Mouse (Mus musculus) forebrain, embryonic 11.5 days (tissue): ENCODE measurements at regions not wholly inside any gene's neighbourhood (a gene's known extent, or its start where the extent isn't known, plus 50 kb on each side); places are given as distances from the start of the nearest gene placed in this dataset.

Experiments used
- ATAC-seq: fragments of 200-750 bp; cut with Nextera tagmentation; replicated peaks from 2 replicates; pipeline ENCODE4 v1.8.0; 2017; ENCODE audit warnings: moderate TSS enrichment; ENCODE audit not compliant: low FRiP score
- DNase-seq: peaks from one replicate; pipeline ENCODE4 v3.0.0-alpha.2; 2017; ENCODE audit warnings: low spot score
- H3K27ac ChIP-seq: fragments of 300-500 bp; sonication (generic); 2 replicates; pipeline ENCODE4 v1.5.1; 2014; ENCODE audit warnings: low read depth, low read length
- H3K27me3 ChIP-seq: fragments of 300-500 bp; sonication (generic); 2 replicates; pipeline ENCODE4 v1.6.1; 2014; ENCODE audit warnings: mild to moderate bottlenecking, low read length, mixed read lengths; ENCODE audit not compliant: control insufficient read depth, insufficient read depth
- H3K36me3 ChIP-seq: fragments of 300-500 bp; sonication (generic); 2 replicates; pipeline ENCODE4 v1.6.1; 2014; ENCODE audit warnings: mild to moderate bottlenecking, low read length, moderate library complexity, mixed read lengths; ENCODE audit not compliant: control insufficient read depth, insufficient read depth
- H3K4me1 ChIP-seq: fragments of 300-500 bp; sonication (generic); replicated peaks from 2 replicates; pipeline ENCODE4 v1.6.1; 2014; ENCODE audit warnings: low read length, mixed read lengths; ENCODE audit not compliant: control insufficient read depth, insufficient read depth
- H3K4me2 ChIP-seq: fragments of 300-500 bp; sonication (generic); 2 replicates; pipeline ENCODE4 v1.6.1; 2014; ENCODE audit warnings: low read depth, mild to moderate bottlenecking, low read length, moderate library complexity, mixed read lengths; ENCODE audit not compliant: severe bottlenecking
- H3K4me3 ChIP-seq: fragments of 300-500 bp; sonication (generic); 2 replicates; pipeline ENCODE4 v1.5.1; 2014; ENCODE audit warnings: low read depth, low read length
- H3K9ac ChIP-seq: fragments of 300-500 bp; sonication (generic); 2 replicates; pipeline ENCODE4 v1.6.1; 2014; ENCODE audit warnings: low read length
- H3K9me3 ChIP-seq: fragments of 300-500 bp; sonication (generic); 2 replicates; pipeline ENCODE4 v1.6.1; 2016; ENCODE audit warnings: low read length, mixed read lengths; ENCODE audit not compliant: control insufficient read depth
- WGBS: fragments of 180-500 bp; shearing (Covaris S2); extraction: QIAGEN DNeasy Blood & Tissue Kit; methylation state at CpG from one replicate; pipeline ENCODE4 v1.1.7; 2014; 5-methylcytosine and 5-hydroxymethylcytosine counted together

DNA sequence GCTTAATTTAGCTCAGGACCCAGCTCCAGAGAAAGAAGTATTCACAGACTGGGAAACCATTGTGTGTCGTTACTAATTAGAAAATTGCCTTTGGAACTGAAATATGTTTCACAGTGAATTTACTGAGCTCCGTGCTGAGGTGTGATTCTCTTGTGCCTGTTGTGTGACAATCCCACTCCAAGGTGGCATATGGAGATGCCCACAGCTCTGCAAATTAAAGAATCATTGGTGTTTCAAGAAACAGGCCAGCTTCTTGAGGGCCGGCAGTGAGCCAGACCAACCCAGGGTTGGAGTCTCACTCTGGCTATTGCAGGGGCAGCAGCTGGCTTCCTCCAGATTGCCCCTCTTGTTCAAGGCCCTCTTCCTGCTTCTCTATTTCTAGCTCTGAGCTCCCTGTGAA lies 203.9 kb upstream of the Nxpe4 start:
- Histone ChIP-seq H3K4me3 (no peak overlapping the region), H3K9me3 (no peaks in the 10 kb centered on the region; the same call in 1 of the 2 replicates), H3K36me3 (no peaks in the 10 kb centered on the region), H3K27me3 (no peaks in the 10 kb centered on the region), H3K27ac (no peak overlapping the region), H3K4me1 (no peaks in the 10 kb centered on the region), H3K4me2 (no peak overlapping the region), H3K9ac (no peak overlapping the region)
- 87% methylated on average over 3 of the region's 3 CpGs for WGBS
- DNase-seq (no peak), ATAC-seq (no peak)

DNA sequence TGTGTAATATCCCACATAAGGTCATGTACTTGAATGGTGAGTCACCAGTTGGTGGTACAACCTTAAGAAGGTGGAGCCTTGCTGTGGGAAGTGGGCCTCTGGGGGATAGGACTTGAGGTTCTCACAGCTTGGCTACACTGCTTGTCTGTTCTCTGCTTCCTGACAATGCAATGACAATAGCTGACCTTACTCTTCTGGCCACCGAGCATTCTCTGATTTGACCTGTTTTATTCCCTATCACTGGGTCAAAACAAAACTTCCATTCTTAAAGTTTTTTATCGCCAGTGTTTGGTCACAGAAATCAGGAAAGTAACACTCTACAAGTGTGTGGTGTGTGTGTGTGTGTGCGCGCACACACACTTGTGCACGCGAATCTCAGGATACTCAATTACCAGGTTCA lies 203.0 kb upstream of the Nxpe4 start:
- no peaks in the 10 kb centered on the region for H3K27me3 ChIP-seq
- H3K27ac ChIP-seq: no peak overlapping the region
- H3K4me2 ChIP-seq: no peak overlapping the region
- WGBS: 85% methylated on average over 6 of the region's 6 CpGs
- no peak overlapping the region for H3K4me3 ChIP-seq
- DNase-seq (no peak), ATAC-seq (no peak)
- no peaks in the 10 kb centered on the region for H3K36me3 ChIP-seq
- no peaks in the 10 kb centered on the region for H3K9me3 ChIP-seq
- H3K4me1 ChIP-seq: no peaks in the 10 kb centered on the region
- no peak overlapping the region for H3K9ac ChIP-seq

DNA sequence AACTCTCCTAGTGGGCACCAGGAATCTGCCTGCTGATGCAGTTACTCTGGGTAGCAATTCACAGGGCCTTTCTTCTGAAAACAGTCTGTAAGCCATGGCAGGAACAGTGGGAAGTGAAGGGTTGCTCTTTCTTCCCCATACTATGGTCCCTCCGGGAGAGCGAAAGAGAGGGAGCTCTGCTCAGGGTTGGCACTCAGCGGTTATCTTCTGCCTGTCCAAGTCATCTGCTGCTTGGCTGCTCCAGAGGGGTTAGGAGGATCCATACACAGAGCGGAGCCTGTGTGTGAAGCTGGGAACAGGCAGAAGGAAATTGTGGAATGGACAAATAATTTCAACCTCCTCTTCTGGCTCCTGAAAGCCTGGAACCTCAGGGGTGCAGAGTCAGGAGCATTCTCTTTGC lies 200.6 kb upstream of the Nxpe4 start:
- no peak overlapping the region for H3K4me3 ChIP-seq
- no peaks in the 10 kb centered on the region for H3K9me3 ChIP-seq
- no peak overlapping the region for H3K4me2 ChIP-seq
- H3K27ac ChIP-seq: no peak overlapping the region
- no peaks in the 10 kb centered on the region for H3K36me3 ChIP-seq
- no peak overlapping the region for H3K9ac ChIP-seq
- ATAC-seq (no peak), DNase-seq (no peak)
- no peaks in the 10 kb centered on the region for H3K4me1 ChIP-seq
- 85% methylated on average over 4 of the region's 4 CpGs for WGBS
- no peaks in the 10 kb centered on the region for H3K27me3 ChIP-seq

DNA sequence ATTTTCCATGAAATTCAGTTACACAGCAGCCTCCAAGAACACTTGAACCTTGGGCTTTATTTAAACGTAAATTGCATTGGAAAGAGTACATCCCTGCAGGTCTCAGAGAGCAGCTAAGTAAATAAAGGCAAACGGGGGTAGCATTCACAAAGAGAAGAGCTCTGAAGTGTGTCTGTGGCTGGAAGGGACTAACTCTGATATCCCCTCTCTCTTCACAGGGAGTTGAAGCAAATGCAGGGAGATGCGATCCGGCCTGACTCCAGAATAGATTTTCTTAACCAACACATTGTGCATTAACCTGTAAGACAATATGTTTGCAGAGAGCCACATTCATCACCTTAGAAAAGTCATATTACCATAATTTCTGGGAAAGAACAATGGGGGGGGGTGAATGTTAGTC lies 199.7 kb upstream of the Nxpe4 start:
- H3K4me1 ChIP-seq: no peaks in the 10 kb centered on the region
- WGBS: 64% methylated on average over 4 of the region's 4 CpGs
- H3K36me3 ChIP-seq: no peaks in the 10 kb centered on the region
- H3K27ac ChIP-seq: no peak overlapping the region
- H3K4me3 ChIP-seq: no peak overlapping the region
- no peak overlapping the region for H3K4me2 ChIP-seq
- DNase-seq: no peak
- H3K27me3 ChIP-seq: no peaks in the 10 kb centered on the region
- H3K9me3 ChIP-seq: no peaks in the 10 kb centered on the region
- no peak for ATAC-seq
- no peak overlapping the region for H3K9ac ChIP-seq

DNA sequence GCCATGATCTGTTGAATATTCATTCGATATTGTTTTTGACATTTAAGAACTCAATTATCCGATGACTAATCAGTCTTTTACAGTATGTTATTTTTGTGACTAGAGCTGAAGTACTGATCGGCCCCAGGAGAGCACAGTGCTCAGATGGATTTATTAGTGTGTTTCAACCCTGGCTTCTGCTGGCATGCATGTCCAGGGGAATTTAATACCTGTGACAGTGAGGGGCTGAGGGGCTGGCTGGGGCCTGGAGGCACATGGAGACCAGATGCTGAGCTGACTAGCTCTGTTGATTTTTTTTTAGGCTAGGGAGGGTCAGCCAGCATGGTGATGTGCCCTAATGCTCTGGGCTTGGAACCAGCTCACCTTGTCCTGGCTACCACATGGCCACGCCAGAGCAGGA lies 199.2 kb upstream of the Nxpe4 start:
- no peak overlapping the region for H3K27ac ChIP-seq
- no peaks in the 10 kb centered on the region for H3K4me1 ChIP-seq
- no peaks in the 10 kb centered on the region for H3K27me3 ChIP-seq
- no peaks in the 10 kb centered on the region for H3K36me3 ChIP-seq
- H3K9ac ChIP-seq: no peak overlapping the region
- no peak for ATAC-seq
- DNase-seq: no peak
- H3K4me2 ChIP-seq: no peak overlapping the region
- H3K9me3 ChIP-seq: no peaks in the 10 kb centered on the region
- no peak overlapping the region for H3K4me3 ChIP-seq
- 82% methylated on average over 4 of the region's 4 CpGs for WGBS

DNA sequence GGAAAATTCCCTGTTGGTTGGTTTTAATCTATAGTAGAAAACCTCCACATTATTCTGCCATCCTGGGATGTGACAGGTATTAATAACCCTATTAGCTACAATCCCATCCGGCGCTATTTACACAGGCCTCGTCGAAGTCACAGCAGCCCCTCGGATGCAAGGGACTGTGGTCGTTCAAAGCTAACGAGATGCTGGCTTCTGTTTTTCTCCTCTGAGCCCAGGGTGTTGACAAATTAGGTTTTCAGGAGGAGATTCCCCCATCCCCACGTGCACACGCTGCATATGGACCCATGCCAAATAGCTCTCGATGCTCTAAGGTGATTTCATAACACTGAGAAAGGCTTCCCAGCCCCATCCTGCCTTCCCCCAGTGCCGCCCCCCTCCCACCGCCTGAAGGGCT lies 188.7 kb upstream of the Nxpe4 start:
- no peaks in the 10 kb centered on the region for H3K9me3 ChIP-seq
- H3K4me2 ChIP-seq: no peak overlapping the region
- H3K4me1 ChIP-seq: 0 out of 2 replicates have a peak, but pooled peaks cover 2% of the 10 kb centered on the region
- ATAC-seq (no peak), DNase-seq (no peak)
- H3K27me3 ChIP-seq: no peaks in the 10 kb centered on the region
- no peak overlapping the region for H3K9ac ChIP-seq
- H3K27ac ChIP-seq: no peak overlapping the region
- no peaks in the 10 kb centered on the region for H3K36me3 ChIP-seq
- H3K4me3 ChIP-seq: no peak overlapping the region
- 60% methylated on average over 12 of the region's 12 CpGs for WGBS

DNA sequence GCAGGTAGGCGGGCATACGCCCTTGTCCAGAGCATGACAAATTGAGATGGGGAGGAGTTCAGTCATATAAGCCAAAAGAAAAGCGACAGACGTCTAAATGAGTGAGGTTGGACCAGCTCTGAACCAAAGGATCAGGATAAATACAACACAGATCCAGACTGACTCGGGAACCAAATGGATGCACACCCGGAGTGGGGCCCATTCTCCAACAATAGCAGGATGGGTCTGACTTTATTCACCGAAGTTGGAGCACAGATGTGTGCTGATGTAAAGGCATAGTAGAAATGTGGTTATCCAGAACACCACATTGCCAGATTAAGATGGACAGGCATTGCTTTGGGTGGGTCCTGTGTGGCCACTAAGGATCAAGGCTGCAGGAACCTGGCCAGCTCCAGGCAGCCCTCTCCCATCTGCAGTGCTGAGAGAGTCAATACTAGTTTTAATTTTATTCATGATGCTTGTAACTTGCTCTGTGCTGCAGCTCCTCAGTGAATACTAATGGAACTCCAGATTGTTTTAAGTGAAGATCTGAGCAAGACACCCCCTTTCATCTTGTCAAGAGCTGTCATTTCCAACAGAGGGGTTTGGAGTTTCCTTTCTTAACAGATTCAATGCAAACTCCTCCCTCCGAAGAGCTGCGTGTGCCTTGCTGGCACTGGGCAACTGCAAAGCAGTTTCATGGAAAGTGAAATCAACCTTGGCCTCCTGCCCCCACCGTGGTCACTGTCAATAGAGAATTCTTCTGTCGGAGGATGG lies 176.3 kb upstream of the Nxpe4 start:
- Histone ChIP-seq H3K27ac (no peak overlapping the region), H3K36me3 (no peaks in the 10 kb centered on the region), H3K27me3 (no peaks in the 10 kb centered on the region), H3K9me3 (no peaks in the 10 kb centered on the region), H3K4me1 (no peaks in the 10 kb centered on the region; the same call in 1 of the 2 replicates), H3K9ac (no peak overlapping the region), H3K4me3 (no peak overlapping the region), H3K4me2 (no peak overlapping the region)
- ATAC-seq (peak; percentile 63; the same call in 1 of the 2 replicates), DNase-seq (no peak)
- 67% methylated on average over 11 of the region's 11 CpGs for WGBS

DNA sequence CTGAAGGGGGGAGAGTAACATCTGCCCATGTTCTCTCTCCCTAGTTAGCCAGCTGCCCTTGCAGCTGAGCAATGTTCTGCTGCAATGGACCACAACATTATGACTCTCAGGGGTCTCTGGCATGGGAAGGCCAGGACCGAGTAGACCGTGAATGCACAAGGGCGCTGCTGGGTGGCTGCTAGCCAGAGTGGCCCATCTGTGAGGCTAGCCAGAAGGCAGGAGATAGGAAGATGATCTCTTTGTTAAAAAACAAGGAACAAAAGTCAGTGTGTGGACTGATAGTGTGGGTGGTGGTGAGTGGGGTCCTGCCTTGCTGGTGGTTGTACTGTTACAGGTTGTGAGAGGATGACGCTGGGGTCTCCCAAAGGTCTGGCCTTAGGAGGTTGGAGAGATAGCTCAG lies 174.6 kb upstream of the Nxpe4 start:
- Histone ChIP-seq H3K27ac (no peak overlapping the region), H3K36me3 (no peaks in the 10 kb centered on the region), H3K9me3 (no peaks in the 10 kb centered on the region), H3K27me3 (no peaks in the 10 kb centered on the region), H3K4me1 (no peaks in the 10 kb centered on the region; the same call in 1 of the 2 replicates), H3K9ac (no peak overlapping the region), H3K4me3 (no peak overlapping the region), H3K4me2 (no peak overlapping the region)
- WGBS: 94% methylated on average over 4 of the region's 4 CpGs
- no peak for DNase-seq
- no peak for ATAC-seq

DNA sequence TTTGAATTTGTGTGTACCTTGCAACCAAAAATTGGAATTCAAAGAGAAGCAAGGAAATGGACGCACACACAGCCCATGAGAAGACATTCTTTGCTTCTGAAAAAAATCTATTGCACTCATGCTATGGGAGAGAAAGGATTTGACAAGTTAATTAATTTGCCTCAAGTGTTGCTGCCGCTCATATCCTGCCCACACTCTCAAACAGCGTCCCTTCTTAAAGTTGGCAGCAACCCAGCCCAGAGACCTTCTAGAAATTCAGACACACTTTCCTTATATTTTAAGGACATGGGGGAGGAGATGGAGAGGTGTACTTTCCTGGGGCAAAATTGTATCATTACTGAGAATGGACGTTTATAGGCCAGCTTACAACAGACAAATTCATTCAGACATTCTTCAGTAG lies 167.2 kb upstream of the Nxpe4 start:
- H3K9me3 ChIP-seq: no peaks in the 10 kb centered on the region
- H3K4me1 ChIP-seq: no peaks in the 10 kb centered on the region

More for the DNA sequence above, 167.2 kb upstream of the Nxpe4 start:
- DNase-seq: no peak
- Histone ChIP-seq H3K9ac (no peak overlapping the region), H3K4me3 (no peak overlapping the region), H3K27me3 (no peaks in the 10 kb centered on the region), H3K4me2 (no peak overlapping the region), H3K27ac (no peak overlapping the region), H3K36me3 (no peaks in the 10 kb centered on the region)
- WGBS: 75% methylated on average over 4 of the region's 4 CpGs
- no peak for ATAC-seq
